Mouse (Mus musculus): ENCODE results near the gene Gsta3. TPM values are rescaled to one million over a fixed set of nuclear protein-coding genes. Genes with fewer than 3 reads are reported as not detected.
"Not testable (repeated sequence)": the region's sequence is repeated elsewhere in the genome, so short reads cannot be mapped to it uniquely, and the experiment has no call there.

The Gsta3 gene
- total RNA-seq, 4 experiments from 2014 or later, result 1.1 to 2.2 (median 1.4) TPM

DNA sequence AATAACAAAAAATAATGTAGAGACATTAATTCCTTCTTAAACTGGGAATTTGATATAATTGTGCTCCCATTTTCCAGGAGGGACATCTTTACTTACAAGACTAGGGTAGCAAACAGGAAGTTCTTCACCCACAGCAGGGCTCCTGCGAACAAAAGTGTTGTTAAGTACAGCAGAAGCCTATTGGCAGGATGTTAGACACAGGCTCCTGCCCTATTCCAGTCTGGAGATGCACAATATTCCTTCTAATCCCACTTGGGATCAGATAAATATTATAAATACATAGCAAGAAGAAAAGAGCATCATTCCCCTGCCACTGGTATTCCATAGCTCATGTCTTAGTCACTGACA, 12.9 kb downstream of the Gsta3 start:
- no peak for DNase-seq (ENCODE audit: low spot score in 2 of 2)

DNA sequence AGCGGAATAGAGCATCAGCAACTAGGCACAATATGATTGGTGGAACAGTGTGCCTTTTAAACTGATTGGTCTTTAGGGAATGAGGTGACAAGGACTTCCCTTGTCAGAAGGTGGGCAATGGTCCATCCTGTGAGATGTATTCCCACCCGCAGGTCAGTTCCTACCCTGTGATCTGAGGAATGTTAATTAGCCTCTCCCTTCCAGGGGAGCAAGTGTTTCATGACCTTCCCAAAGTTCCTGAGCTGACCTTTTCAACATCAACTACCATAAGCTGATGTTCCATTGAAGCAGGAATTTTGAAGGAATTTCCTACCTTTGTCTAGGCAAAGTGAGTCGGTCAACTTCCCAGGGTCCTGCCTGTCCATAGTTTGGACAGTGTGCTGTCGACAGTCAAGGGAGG, 13.5 kb downstream of the Gsta3 start:
- DNase-seq (ENCODE audit: low spot score in 2 of 2), result no peak

GRCm38 (mm10) chr1:21255625-21256345, 15.4 kb downstream of the Gsta3 start:
- DNase-seq (ENCODE audit: low spot score in 2 of 2), result no peak

GRCm38 (mm10) chr1:21256391-21256790, 16.0 kb downstream of the Gsta3 start:
- DNase-seq (ENCODE audit: low spot score in 2 of 2), result no peak

- DNase-seq (ENCODE audit: low spot score in 2 of 2), result no peak
Observed at GRCm38 (mm10) chr1:21256871-21257270, 16.5 kb downstream of the Gsta3 start.

- DNase-seq (ENCODE audit: low spot score in 2 of 2), result not testable (repeated sequence)
Observed at GRCm38 (mm10) chr1:21259981-21260380, 19.6 kb downstream of the Gsta3 start.

DNA sequence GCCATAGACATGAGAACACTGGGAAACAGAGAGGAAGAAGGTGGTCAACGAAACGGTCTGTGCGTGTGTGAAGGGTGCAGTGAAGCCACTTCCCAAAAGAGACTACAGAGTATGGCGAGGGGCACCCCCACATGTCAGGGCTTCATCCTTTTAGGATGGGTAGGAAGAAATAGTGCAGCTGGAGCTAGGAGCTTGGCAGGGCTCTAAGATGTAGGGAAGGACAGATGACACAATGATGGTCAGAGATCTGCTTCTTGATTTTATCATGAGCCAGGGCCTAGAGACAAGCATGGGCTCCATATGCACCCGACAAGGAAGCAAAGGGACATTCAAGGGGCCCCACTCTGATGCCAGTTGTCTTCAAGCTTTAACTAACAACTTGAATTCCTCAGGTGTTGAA, 22.0 kb downstream of the Gsta3 start:
- DNase-seq (ENCODE audit: low spot score in 2 of 2), result no peak

DNA sequence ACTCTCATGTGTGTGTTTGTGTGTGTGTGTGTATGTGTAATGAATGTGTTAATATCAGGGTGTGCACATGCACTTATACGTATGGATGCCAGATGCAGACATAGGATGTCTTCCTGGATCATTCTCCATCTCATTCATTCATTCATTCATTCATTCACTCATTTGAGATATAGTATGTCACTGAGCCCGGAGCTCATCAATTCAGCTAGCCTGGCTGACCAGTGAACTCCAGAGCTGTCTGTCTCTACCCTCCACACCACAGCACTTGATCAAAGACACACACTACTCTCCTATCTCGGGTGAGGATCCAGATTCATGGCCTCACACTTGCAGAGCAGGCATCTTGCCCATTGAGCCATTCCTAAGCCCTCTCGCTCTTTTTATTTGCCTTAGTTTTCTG, 23.6 kb downstream of the Gsta3 start:
- no peak for DNase-seq (ENCODE audit: low spot score in 2 of 2)

- DNase-seq (ENCODE audit: low spot score in 2 of 2), result no peak
Observed at GRCm38 (mm10) chr1:21264747-21265146, 24.4 kb downstream of the Gsta3 start.

DNA sequence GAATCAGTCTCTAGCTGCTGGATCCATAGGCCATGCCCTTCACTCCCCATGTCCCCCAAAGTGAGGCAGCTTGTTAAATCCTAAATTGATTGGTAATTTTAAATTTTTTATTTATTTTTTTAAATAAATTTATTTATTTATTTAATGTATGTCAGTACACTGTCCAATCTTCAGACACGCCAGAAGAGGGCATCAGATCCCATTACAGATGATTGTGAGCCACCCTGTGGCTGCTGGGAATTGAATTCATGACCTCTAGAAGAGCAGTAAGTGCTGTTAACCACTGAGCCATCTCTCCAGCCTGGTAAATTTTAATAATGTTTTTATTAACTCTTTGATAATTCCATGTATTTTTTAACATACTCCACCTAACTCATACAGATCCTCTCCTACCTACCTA, 26.4 kb downstream of the Gsta3 start:
- DNase-seq (ENCODE audit: low spot score in 2 of 2), result no peak

DNA sequence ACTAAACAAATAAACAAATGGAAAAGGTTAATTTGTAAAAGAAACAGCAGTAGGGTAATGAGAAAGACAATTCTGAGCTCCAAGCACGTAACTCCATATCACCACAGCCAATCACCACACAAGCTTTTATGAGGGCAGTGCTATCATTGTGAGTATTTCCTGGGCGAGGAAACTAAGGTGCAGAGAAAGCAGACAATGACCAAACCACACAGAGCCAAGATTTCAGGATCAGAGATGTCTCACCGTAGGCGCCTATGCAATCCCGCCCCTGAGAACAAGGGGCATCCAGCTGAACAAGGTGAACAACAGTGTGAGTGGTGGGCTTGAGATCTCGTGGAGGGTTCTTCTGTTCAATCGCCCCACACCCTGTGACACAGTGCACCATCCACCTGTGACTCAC, 27.1 kb downstream of the Gsta3 start:
- not testable (repeated sequence) for DNase-seq (ENCODE audit: low spot score in 2 of 2)

- peak; percentile 32 to 65 for DNase-seq (ENCODE audit: low spot score in 2 of 2)
Observed at GRCm38 (mm10) chr1:21271343-21272055, 31.1 kb downstream of the Gsta3 start.

DNA sequence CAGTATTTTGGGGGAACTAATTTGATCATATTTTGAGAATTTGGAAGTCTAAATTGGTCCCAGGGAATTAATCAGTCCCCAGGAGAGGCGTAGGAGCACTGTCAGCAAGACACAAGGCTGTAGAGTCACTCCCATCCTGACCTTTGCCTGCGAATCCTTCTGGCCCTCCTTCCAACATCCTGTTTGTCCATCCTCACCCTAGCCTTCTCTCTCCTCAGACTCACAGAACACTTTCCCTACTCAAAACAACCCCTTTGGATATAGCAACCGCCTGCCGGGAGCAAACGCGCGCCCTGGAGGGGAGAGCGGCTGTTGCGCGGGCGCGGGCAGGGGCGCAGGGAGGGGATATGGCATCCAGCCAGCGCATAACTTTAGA, 31.7 kb downstream of the Gsta3 start:
- no peak for DNase-seq (ENCODE audit: low spot score in 2 of 2)

- DNase-seq (ENCODE audit: low spot score in 2 of 2), result no peak
Observed at GRCm38 (mm10) chr1:21273091-21273490, 32.7 kb downstream of the Gsta3 start.

- no peak for DNase-seq (ENCODE audit: low spot score in 2 of 2)
Observed at GRCm38 (mm10) chr1:21274437-21275040, 34.1 kb downstream of the Gsta3 start.

GRCm38 (mm10) chr1:21275366-21275765, 35.0 kb downstream of the Gsta3 start:
- not testable (repeated sequence) for DNase-seq (ENCODE audit: low spot score in 2 of 2)

DNA sequence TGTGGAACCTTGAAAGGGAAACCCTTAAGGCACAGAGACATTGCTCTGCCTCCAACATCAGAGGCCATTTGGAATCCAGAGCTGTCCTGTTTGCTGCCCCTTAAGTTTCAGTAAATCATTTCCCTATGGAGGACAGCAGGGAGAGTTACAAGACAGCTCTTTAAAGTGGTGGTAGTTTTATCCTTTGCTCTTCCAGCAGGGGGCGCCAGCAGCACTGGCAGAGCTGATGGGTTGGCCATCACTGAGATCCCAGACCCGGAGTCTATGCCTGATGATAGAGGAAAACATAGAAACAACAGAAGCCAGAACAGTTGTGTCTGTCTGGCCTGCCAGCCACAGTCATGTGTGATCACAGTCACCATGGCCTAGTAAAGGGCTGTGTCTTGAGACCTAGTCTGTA, 35.8 kb downstream of the Gsta3 start:
- DNase-seq (ENCODE audit: low spot score in 2 of 2), result not testable (repeated sequence)

- DNase-seq (ENCODE audit: low spot score in 2 of 2), result no peak
Observed at GRCm38 (mm10) chr1:21280306-21280705, 39.9 kb downstream of the Gsta3 start.

GRCm38 (mm10) chr1:21284644-21285043, 44.3 kb downstream of the Gsta3 start:
- not testable (repeated sequence) for DNase-seq (ENCODE audit: low spot score in 2 of 2)

DNA sequence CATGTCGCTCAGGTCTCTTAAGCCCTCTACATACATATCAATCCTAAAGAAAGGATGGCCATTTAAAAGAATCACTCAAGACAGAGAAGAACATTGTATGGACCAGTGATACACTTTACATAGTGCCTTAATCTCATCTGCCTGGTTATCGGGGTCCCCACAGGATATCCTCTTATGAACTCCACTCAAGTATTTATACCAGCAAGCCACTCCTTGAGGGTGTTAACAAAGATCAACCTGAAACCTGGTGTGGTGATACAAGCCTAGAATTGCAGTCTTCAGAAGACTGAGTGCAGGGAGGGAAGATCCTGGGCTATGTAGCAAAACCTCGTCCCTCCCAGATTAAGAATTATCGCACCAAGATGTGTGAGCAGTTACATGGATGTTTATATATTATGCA, 51.0 kb downstream of the Gsta3 start:
- DNase-seq (ENCODE audit: low spot score in 2 of 2), result no peak

DNA sequence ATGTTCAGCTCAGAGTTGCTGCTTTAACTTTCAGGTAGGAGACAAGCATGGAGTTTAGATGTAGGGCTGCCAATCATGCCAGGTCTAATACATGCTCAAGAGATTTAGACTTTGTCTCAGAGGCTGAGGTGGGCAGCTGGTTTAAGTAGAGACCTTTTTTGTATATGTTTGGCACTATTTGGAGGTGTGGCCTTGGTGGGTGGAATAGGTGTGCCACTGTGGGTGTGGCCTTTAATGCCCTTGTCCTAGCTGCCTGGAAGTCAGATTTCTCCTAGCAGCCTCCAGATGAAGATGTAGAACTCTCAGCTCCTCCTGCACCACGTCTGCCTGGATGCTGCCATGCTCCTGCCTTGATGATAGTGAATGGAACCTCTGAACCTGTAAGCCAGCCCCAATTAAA, 52.2 kb downstream of the Gsta3 start:
- no peak for DNase-seq (ENCODE audit: low spot score in 2 of 2)

DNA sequence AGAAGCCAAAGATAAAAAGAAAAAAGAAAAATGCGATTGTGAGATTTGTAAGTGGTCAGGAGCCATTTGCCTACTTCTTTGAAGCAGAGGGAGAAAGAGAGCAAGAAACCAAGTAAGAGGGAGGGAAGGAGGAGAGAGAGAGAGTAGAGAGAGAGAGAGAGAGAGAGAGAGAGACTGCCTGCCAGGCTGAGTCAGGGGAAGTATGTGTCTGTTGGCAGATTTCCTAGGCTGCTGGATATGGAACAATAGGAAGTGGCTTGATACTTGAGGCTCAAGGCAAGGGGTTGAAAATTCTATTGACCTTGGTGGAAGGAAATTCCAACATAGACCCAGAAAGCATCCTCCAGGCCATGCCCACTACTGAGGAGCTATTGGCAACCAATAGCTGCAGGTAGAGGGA, 55.8 kb downstream of the Gsta3 start:
- DNase-seq (ENCODE audit: low spot score in 2 of 2), result no peak

GRCm38 (mm10) chr1:21298114-21298513, 57.7 kb downstream of the Gsta3 start:
- no peak for DNase-seq (ENCODE audit: low spot score in 2 of 2)
